Mouse (Mus musculus): ENCODE data around the gene Gfy. TPM values are rescaled to one million over a fixed set of nuclear protein-coding genes. Genes with fewer than 3 reads are reported as not detected.
"Not testable (repeated sequence)": the region's sequence is repeated elsewhere in the genome, so short reads cannot be mapped to it uniquely, and the experiment has no call there.

Gfy gene
- polyA plus RNA-seq, 1 experiment from 2014 or later = not detected

- Histone ChIP-seq H3K9ac (ENCODE audit: low read depth, low read length) (0 out of 2 replicates have a peak overlapping the region, but pooled peaks have one; percentile 85), H3K36me3 (ENCODE audit: control insufficient read depth, insufficient read depth) (peaks cover 24% of the 10 kb centered on the region), H3K4me2 (replicated peaks; ENCODE audit: low read depth) (peak overlapping the region; percentile 68)
- 66% methylated on average over 2 of the region's 2 CpGs for WGBS
- not testable (repeated sequence) for H3K4me1 ChIP-seq (replicated peaks; ENCODE audit: control insufficient read depth, insufficient read depth, low read length); H3K9me3 ChIP-seq (ENCODE audit: control insufficient read depth); H3K4me3 ChIP-seq (ENCODE audit: low read depth, low read length); H3K27ac ChIP-seq (ENCODE audit: low read depth, low read length); ATAC-seq; H3K27me3 ChIP-seq (replicated peaks; ENCODE audit: control insufficient read depth, insufficient read depth, low read length)
- peak; percentile 14; the same call in 1 of the 2 replicates for TF ChIP-seq CTCF (IDR thresholded peaks at IDR 0.05; ENCODE audit: low read depth)
These were observed 26.3 kb downstream of the Gfy start for GRCm38 (mm10) chr7:45153052-45153451.

- Histone ChIP-seq H3K4me3 (ENCODE audit: low read depth, low read length) (no peak overlapping the region), H3K9me3 (ENCODE audit: control insufficient read depth) (no peaks in the 10 kb centered on the region), H3K4me1 (replicated peaks; ENCODE audit: control insufficient read depth, insufficient read depth, low read length) (peaks cover 8% of the 10 kb centered on the region; the same call in 1 of the 2 replicates), H3K27me3 (replicated peaks; ENCODE audit: control insufficient read depth, insufficient read depth, low read length) (no peaks in the 10 kb centered on the region), H3K27ac (ENCODE audit: low read depth, low read length) (no peak overlapping the region), H3K36me3 (ENCODE audit: control insufficient read depth, insufficient read depth) (peaks cover 29% of the 10 kb centered on the region), H3K4me2 (replicated peaks; ENCODE audit: low read depth) (no peak overlapping the region), H3K9ac (ENCODE audit: low read depth, low read length) (no peak overlapping the region)
- WGBS = 44% methylated on average over 11 of the region's 11 CpGs
- ATAC-seq = no peak
- TF ChIP-seq CTCF (IDR thresholded peaks at IDR 0.05; ENCODE audit: low read depth) = no peak
These were observed 28.1 kb downstream of the Gfy start for GRCm38 (mm10) chr7:45151303-45151702.

GRCm38 (mm10) chr7:45150321-45150720 lies 29.0 kb downstream of the Gfy start:
- no peak for TF ChIP-seq CTCF (IDR thresholded peaks at IDR 0.05; ENCODE audit: low read depth)
- WGBS = 69% methylated on average over 4 of the region's 4 CpGs
- ATAC-seq = no peak

DNA sequence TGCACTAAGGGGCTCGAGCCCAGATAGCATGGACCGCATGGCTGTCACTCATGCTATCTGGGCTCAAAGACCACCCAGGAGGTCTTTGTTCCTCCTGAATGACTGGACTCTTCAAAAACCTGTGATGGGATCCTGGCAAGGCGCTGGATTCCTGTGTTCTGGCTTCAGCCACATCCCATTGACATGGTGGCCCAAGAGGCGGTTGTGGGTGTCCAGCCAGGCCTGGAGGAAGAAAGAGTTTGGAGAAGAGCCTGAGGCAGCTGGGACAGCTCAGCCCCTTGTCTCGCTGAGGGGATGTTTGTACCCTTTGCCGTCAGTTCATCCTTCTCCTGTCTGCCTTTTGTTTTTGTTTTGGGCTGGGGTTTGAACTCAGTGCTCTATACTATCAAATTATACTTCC lies 29.8 kb downstream of the Gfy start:
- peaks cover 5% of the 10 kb centered on the region; the same call in 1 of the 2 replicates for H3K4me1 ChIP-seq (replicated peaks; ENCODE audit: control insufficient read depth, insufficient read depth, low read length)
- no peak for TF ChIP-seq CTCF (IDR thresholded peaks at IDR 0.05; ENCODE audit: low read depth)
- H3K27me3 ChIP-seq (replicated peaks; ENCODE audit: control insufficient read depth, insufficient read depth, low read length) = no peaks in the 10 kb centered on the region
- 66% methylated on average over 6 of the region's 6 CpGs for WGBS
- no peak for ATAC-seq
- H3K9ac ChIP-seq (ENCODE audit: low read depth, low read length) = no peak overlapping the region
- H3K4me2 ChIP-seq (replicated peaks; ENCODE audit: low read depth) = no peak overlapping the region
- H3K4me3 ChIP-seq (ENCODE audit: low read depth, low read length) = no peak overlapping the region
- H3K9me3 ChIP-seq (ENCODE audit: control insufficient read depth) = no peaks in the 10 kb centered on the region
- peaks cover 47% of the 10 kb centered on the region for H3K36me3 ChIP-seq (ENCODE audit: control insufficient read depth, insufficient read depth)
- H3K27ac ChIP-seq (ENCODE audit: low read depth, low read length) = no peak overlapping the region

More at GRCm38 (mm10) chr7:45150321-45150720, 29.0 kb downstream of the Gfy start:
- Histone ChIP-seq H3K9me3 (ENCODE audit: control insufficient read depth) (no peaks in the 10 kb centered on the region), H3K9ac (ENCODE audit: low read depth, low read length) (no peak overlapping the region), H3K4me3 (ENCODE audit: low read depth, low read length) (no peak overlapping the region), H3K36me3 (ENCODE audit: control insufficient read depth, insufficient read depth) (peaks cover 39% of the 10 kb centered on the region), H3K27me3 (replicated peaks; ENCODE audit: control insufficient read depth, insufficient read depth, low read length) (no peaks in the 10 kb centered on the region), H3K4me2 (replicated peaks; ENCODE audit: low read depth) (no peak overlapping the region), H3K27ac (ENCODE audit: low read depth, low read length) (peak overlapping the region; percentile 41; the same call in 1 of the 2 replicates), H3K4me1 (replicated peaks; ENCODE audit: control insufficient read depth, insufficient read depth, low read length) (peaks cover 8% of the 10 kb centered on the region; the same call in 1 of the 2 replicates)

DNA sequence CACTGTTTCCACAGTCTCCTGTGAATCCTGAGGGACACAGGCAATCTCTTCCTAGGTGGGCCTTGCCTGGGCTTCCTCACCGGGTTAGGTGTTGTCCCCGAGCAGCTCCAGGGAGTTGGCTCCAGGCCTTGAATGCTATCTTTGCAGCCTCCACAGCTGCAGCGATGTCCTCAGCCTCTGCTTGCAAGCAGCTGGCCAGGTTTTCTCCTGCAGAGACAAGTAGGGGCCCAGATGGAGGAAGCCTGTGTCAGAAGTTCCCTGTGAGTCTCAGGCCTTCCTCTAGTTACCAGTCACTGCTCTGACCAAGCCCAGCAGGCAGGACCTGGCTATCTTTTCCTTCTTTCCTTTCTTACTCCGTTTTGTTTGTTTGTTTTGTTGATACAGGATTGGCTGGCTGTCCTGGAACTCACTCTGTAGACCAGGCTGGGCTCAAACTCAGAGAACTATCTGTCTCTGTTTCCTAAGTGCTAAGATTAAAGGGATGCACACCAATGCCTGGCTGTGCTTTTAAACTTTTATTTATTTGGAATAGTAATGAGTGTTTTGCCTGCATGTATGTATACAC lies 30.8 kb downstream of the Gfy start:
- Histone ChIP-seq H3K4me1 (replicated peaks; ENCODE audit: control insufficient read depth, insufficient read depth, low read length) (peaks cover 5% of the 10 kb centered on the region; the same call in 1 of the 2 replicates), H3K9ac (ENCODE audit: low read depth, low read length) (no peak overlapping the region), H3K27me3 (replicated peaks; ENCODE audit: control insufficient read depth, insufficient read depth, low read length) (no peaks in the 10 kb centered on the region), H3K27ac (ENCODE audit: low read depth, low read length) (no peak overlapping the region), H3K4me2 (replicated peaks; ENCODE audit: low read depth) (no peak overlapping the region), H3K36me3 (ENCODE audit: control insufficient read depth, insufficient read depth) (peaks cover 56% of the 10 kb centered on the region), H3K4me3 (ENCODE audit: low read depth, low read length) (no peak overlapping the region), H3K9me3 (ENCODE audit: control insufficient read depth) (no peaks in the 10 kb centered on the region)
- WGBS = 54% methylated on average over 4 of the region's 4 CpGs
- no peak for TF ChIP-seq CTCF (IDR thresholded peaks at IDR 0.05; ENCODE audit: low read depth)
- no peak for ATAC-seq

- no peak overlapping the region for H3K4me2 ChIP-seq (replicated peaks; ENCODE audit: low read depth)
- TF ChIP-seq CTCF (IDR thresholded peaks at IDR 0.05; ENCODE audit: low read depth) = no peak
- no peak overlapping the region for H3K9ac ChIP-seq (ENCODE audit: low read depth, low read length)
- no peaks in the 10 kb centered on the region for H3K9me3 ChIP-seq (ENCODE audit: control insufficient read depth)
- no peak overlapping the region for H3K4me3 ChIP-seq (ENCODE audit: low read depth, low read length)
- H3K27me3 ChIP-seq (replicated peaks; ENCODE audit: control insufficient read depth, insufficient read depth, low read length) = no peaks in the 10 kb centered on the region
- 57% methylated on average over 11 of the region's 11 CpGs for WGBS
- peaks cover 62% of the 10 kb centered on the region for H3K36me3 ChIP-seq (ENCODE audit: control insufficient read depth, insufficient read depth)
- no peak for ATAC-seq
- H3K27ac ChIP-seq (ENCODE audit: low read depth, low read length) = no peak overlapping the region
- peaks cover 5% of the 10 kb centered on the region; the same call in 1 of the 2 replicates for H3K4me1 ChIP-seq (replicated peaks; ENCODE audit: control insufficient read depth, insufficient read depth, low read length)
These were observed 31.5 kb downstream of the Gfy start for GRCm38 (mm10) chr7:45147899-45148298.

All from intestine, postnatal 0 days (tissue).